Mouse (Mus musculus) urinary bladder, postnatal 10 days (tissue): ENCODE measurements around the gene Vmn1r44.
"Not testable (repeated sequence)": the region's sequence is repeated elsewhere in the genome, so short reads cannot be mapped to it uniquely, and the experiment has no call there.

ENCODE experiments used
- DNase-seq: peaks from one replicate; pipeline ENCODE4 v3.0.0; 2022; ENCODE audit warnings: low spot score

Vmn1r44 gene

DNA sequence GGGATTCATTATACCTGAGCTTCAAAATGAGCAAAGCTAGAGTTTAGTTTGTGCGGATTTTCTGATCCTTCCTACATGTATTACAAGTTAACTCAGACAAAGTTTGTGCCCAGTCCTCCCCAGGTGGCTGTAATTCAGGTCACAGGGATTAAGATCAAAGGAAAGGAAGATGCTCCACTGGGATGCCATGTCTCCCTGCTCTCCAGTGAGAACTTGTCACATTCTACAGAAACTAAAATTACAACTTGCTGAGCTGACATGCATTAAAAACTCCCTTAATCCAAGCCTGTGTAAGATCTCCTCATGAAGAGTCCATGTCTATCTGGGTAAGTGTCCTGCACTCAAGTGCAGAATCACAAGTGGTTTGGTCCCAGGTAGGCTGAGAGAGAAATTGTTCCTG, at the start of gene Vmn1r44:
Gene Vmn1r44 (plus strand): TSS at position 301 of the 400 bp plus-strand sequence.
- no peak for DNase-seq

DNA sequence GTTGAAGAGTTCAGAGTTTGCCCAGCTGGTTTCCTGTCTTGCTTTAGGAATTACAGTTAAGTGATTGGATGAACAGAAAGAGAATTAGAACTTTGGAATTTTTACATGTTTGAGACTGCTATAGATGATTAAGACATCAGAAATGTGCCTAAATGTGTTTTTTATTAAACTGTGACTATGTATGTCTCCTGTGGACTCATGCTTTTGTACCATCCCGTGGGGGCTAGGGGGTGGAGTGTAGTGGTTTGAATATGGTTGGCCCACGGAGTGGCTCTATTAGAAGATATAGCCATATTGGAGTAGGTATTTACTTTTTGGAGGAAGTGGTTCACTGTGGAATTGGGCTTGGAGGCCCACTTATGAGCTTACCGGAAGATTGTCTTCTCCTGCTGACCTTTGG, 25.9 kb upstream of the Vmn1r44 start:
- no peak for DNase-seq

DNA sequence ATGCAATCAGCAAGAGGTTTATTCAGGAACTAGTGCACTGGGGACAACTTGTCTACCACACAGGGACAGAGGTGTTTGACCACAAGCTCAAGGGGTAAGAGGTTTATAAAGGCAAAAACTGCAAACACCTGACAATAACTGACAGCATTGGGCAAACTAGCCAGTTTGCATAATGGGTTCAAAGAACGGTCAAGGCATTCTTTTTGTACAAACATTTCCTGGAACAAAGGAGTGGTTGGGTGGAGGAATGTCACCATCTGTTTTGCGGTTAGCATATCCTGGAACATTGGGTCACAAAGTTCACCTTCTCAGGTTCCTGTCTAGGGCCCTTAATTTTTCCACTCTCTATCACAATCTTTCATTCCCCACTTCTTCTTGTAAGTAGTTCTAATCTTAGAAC, 23.6 kb upstream of the Vmn1r44 start:
- no peak for DNase-seq

DNA sequence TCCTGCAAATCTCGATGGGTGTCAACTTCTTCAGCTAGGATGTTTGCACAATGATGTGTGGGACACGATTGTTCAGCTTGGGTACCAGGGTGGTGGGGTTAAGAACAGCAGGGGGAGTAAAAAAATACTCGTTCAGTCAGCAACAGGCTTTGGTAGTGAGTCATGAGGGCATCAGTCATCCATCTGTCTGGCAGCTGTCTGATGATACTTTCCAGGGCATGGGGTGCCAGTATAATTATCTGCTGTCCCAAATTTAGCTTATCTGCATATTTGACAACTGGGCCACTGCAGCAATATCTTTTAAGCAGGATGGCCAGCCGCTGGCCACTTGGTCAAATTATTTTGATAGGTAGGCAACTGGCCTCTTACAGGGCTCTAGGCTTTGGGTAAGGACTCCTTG, 19.7 kb upstream of the Vmn1r44 start:
- no peak for DNase-seq

DNA sequence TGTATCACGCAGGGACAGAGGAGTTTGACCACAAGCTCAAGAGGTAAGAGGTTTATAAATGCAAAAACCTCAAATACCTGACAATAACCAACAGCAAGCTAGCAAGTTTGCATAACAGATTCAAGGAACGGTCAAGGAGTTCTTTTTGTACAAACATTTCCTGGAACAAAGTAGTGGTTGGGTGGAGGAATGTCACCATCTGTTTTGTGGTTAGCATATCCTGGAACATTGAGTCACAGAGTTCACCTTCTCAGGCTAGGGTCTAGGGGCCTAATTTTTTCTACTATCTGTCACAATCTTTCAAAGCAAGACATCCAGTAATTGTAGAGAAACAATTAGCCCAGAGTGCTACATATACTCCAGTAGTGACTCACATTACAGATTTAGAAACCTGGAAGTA, 16.2 kb upstream of the Vmn1r44 start:
- DNase-seq, result no peak

DNA sequence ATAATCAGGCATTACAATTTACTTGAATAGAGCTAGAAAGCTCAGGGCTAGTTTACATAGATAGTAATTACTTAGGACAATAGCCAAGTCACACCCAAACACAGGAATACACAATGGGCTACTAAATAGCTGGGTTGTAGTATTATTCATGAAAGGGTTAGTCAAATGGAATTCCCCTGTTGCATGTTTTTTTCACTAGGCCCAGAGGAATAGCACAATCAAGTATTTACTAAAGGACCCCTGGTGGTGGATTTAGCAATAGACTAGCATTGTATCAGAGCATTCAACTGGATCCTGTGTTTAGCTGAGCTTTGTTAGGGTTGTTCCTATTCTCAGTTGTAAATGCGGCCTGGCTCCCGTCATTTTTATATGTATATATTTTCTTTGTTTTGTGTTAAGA, 15.5 kb upstream of the Vmn1r44 start:
- DNase-seq, result no peak

DNA sequence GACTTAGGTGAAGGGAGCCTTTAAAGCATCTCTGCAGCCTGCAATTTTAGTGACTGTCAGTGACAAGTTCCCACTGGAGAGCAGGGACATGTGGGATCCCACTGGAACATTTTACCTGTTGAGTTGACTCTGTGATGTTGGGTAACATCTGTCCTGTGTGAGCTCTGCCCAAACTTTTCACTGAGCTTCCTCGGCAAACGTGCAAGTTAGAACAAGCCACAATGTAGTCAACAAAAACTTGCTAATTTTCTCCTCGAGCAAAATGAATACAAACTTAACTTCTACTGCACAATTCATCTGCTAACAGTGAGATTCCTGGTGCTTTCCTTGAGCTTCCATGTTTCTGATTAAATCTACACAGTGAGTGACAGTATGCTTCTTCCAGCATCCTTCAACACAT, 7.1 kb upstream of the Vmn1r44 start, which contains the start of the genes Vmn1r42 and Vmn1r43:
Gene Vmn1r42 (minus strand): TSS at position 101 of the 400 bp plus-strand sequence.
Gene Vmn1r43 (minus strand): TSS at position 101 of the 400 bp plus-strand sequence.
- DNase-seq, result not testable (repeated sequence)

DNA sequence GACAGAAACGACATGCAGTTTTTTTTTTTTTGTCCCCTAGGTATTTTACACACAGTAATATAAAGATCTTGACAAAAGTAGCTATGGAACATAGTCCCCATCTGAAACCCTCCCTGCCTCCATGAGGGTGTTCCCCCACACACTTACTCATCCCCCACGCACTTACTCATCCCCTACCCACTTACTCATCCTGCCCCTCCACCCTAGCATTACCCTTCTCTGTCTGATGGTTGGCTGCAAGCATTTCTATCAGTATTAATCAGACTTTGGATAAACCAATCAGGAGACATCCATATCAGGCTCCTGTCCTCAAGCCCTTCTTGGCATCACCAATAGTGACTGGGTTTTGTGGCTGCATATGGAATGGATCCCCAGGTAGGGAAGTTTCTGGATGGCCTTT, 6.5 kb upstream of the Vmn1r44 start:
- no peak for DNase-seq

DNA sequence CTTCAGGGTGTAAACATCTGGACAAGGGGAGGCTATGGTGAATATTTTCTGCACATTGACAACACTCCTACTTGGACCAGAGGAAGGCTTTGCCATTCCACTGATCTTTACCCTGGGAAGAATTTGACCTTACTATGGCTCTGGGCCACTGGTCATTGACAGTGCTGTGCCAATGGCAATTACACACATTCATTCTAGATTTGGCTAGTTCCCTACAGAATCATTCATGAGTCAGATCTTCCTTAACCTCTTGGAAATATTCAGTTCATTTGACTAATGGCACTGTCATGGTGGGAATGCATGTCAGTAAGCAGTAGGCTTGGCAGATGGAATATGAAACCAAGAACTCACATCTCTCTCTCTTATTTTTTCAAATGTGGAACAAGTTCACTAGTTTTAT, 2.6 kb upstream of the Vmn1r44 start:
- no peak for DNase-seq

DNA sequence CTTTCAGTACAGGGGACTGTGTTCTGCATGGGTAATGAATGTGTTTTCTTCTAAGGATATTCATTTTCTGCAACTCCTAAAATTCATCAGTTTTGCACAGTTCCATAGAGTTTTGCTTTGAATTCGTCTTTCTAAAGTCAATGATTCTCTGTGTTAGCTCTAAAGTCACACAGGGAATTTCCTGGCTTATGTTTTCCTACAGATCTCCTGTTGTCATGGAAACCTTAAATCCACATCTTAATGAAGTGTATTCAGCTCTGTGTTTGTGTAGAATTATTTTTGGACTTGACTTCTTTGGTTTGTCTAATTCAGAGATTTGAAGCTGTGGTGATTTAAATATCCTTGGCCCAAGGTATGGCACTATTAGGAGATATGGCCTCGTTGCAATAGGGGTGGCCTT, 352 bp downstream of the Vmn1r44 start:
- DNase-seq, result no peak

DNA sequence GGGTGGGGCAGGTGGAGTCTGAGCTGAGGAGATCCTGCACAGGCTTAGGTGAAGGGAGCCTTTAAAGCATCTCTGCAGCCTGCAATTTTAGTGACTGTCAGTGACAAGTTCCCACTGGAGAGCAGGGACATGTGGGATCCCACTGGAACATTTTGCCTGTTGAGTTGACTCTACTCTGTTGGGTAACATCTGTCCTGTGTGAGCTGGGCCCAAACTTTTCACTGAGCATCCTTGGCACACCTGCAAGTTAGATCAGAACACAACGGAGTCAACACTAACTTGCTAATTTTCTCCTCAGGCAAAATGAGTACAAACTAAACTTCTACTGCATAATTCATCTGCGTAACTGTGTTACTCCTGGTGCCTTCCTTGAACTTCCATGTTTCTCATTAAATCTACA, 57.0 kb downstream of the Vmn1r44 start, which contains the start of gene Vmn1r45:
Gene Vmn1r45 (minus strand): TSS at position 101 of the 400 bp plus-strand sequence.
- DNase-seq, result not testable (repeated sequence)

DNA sequence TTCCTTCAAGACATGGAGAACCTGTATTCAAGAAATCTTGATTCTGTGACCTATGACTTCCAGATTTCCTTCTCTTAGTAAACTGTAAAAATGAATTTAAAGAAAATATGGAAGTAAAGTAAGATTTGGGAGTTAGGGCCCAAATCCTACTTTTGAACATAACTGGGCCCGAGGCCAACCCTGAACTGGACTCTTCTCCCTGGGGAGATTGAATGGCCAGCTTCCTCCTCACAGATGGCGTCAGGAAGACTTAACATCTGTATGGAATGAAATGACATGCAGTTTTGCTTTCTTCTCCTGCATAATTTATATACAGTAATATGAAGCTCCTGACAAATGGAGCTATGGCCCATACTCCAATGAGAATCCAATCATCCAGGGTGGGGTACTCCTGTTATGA, 57.5 kb downstream of the Vmn1r44 start:
- no peak for DNase-seq
